Mouse (Mus musculus): ENCODE results near the gene Piwil4.
A peak's percentile ranks its signal among the peaks of the same experiment; 100 is the strongest.

Piwil4 gene

DNA sequence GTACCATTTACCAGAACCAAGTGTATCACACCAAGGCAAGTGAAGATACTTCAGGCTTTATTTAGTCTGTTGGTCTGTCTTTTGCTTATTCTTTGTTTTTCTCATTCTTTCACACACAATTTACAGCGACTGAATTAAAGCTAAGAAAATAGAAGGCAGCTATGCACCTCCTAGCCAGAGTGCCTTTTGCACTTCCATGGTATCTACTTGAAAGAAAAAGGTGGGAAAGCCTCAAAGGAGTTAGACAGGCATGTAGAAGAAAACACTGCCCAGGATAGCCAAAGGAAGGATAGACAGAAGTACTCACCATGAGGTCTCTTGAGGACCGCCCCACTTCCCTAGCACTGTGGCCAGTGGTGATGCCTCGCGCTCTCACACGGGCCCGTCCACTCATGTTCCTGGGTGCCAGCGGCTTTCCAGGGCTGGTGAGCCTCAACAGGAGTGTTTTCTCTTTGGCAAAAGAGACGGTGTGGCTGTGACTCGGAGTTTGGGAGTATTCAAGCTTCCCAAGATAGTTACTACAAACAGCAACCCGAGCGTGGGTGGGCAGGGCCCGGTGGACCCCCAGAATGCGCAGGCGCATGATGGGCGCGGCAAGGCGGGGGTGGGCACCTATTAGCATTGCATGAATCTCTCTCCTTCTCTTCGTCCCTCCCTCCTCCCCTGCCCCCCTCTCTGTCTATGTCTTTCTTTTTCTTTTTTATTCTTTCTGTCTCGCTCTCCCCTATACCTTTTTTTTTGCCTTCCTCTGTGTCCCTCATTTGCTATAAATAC, at the start of gene Piwil4:
TSS of gene Piwil4 (minus strand) at position 583 of the 774 bp plus-strand sequence.
- no peak for DNase-seq (ENCODE audit: low read depth, low spot score)

DNA sequence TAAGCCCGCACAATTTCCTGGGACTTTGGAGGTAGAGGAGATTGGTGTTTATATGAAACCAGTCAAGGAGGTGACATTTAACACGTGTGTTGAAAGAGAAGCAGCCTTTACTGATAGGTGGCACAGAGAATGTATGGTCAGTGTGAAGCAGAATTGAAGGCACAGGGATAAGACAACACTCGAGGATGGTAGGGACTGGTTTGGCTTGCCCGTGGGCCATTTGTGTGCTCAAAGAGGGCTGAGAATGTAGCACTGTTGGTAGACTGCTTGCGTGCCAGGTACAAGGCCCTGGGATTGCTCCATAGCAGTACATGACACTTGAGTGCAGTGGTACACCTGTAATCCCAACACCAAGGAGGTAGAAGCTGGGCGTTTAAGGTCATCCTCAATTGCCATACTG, 46.8 kb upstream of the Piwil4 start:
- no peak for DNase-seq (ENCODE audit: low read depth, low spot score)

DNA sequence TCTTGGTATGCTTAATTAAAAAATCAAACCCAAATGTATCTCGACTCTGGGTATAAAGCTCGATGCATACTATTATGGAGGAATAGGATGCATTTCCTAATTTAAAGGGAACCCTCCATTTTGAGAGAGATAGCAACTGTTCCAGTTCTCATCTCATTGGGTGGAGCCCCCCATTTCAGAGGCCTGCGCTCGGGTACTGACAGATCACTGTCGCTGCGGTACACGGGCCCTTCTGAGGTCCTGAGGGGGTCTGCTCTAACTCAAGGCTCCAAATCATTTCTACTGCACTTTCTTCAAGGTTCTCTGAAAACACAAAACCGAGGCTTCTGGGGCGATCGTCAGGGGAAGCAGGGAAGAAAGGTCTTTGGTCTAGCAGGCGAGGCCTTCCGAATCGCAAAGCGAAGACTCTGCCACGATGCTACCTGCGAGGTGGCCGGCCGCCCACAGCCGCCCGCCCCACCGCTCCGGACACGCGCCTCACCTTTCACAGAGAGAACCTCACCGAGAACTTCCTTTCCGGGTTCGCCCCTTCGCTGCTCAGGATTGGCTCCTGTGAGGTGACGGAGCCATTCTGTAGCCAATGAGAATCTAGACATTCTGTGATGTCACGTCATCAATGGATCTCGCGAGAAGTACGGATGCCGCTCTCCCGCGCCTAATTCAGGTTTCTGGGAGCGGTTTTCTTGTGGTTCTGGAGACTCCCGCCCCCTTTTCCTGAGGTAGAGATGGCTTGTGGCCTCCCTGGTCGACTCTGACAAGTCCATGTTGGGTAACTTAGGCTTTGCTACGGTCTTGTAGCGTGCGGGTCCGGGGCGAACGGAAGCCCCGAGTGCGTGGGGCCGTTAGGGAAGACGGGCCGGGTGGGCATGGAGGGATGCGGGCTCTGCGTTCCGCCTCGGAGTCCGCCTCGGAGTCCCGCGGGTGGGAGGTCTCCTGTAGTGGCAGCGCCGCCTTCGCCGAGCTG, 43.8 kb upstream of the Piwil4 start, which contains the start of the genes Mre11a and Ankrd49:
TSS of gene Mre11a (plus strand) at position 616 of the 964 bp plus-strand sequence.
TSS of gene Ankrd49 (minus strand) at position 818 of the 964 bp plus-strand sequence.
- peak; percentile 91 for DNase-seq (ENCODE audit: low read depth, low spot score)

DNA sequence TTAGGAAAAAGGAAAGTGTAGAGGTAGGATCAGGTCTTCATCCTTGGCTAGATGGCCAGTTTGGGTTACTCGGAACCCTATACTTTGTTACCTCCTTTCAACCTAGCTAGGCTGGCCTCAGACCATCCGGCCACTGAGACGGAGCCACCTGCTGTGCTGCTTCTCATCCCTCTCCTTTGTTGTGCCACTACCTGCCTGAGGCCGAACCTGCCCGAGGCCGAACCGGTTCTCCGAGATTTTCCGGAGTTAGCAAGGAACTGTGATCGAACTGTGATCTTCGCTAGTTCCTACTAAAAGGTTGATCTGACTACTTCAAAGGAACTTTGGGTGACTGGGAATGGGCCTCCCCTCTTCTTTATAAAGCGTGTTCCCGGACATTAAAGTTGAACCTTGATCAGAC, 37.8 kb upstream of the Piwil4 start:
- no peak for DNase-seq (ENCODE audit: low read depth, low spot score)

DNA sequence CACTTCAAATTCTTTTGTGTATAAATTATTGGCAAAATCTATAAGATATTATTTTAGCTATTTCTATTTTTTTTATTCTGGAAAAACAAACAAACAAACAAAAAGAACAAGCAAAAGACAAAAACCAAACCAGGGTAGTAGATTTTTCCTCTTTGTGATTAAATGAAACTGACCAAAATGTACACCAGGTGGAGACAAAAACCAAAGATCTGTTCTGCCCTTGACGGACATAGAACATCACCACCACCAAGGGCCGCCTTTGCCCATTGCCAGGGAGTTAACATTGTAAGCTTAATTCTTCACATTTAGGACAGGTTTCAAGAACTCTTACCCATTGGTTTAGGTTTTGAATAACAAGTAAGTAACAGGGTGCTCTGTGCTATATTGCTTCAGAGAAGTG, 33.3 kb upstream of the Piwil4 start:
- DNase-seq (ENCODE audit: low read depth, low spot score), result no peak

DNA sequence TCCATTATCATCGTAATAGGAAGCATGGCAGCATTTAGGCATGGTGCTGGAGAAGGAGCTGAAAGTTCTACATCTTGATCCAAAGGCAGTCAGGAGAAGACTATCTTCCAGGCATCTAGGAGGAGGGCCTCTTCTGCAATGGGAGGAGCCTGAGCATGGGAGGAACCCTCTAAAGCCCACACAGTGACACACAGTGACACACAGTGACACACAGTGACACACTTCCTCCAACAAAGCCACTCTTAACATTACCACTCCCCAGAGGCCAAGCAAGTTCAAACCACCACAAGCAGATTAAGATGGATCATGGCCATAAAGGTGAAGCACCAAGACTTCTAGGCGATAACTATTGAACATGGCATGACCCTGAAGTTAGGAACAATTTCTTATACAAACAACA, 31.5 kb upstream of the Piwil4 start:
- no peak for DNase-seq (ENCODE audit: low read depth, low spot score)

DNA sequence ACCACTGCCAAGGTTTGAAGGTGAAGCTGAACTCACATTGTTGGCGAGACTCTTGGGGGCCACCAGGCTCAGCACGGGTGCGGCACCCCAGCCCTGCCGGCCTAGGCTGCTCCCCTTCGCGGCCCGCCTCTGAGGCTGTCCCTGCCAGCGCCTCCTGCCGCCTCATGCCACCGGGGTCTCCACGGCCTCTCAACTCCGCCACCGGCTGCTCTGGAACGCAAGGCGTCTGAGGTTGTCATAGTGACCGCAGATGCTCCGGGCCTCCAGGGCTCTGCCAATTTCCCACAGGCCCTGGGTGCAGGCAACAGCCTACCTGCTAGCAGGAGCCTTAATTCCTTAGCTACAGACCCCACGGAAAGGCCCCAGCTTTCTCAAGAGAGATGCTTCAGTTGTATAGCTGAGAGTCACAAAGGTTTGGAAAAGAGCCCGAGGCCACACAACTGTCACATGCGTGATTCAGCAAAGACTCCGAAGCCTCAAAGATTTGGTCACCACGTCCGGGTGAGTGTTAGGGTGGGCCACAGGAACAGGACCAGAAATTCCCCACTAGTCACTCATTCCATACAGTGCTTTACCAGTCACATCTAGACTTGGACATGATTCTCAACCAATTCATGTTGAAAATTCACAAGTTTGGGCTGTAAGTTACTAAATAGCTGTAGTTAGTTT, 30.4 kb upstream of the Piwil4 start, which contains the start of gene 1700012B09Rik:
TSS of gene 1700012B09Rik (minus strand) at position 228 of the 669 bp plus-strand sequence.
- no peak for DNase-seq (ENCODE audit: low read depth, low spot score)

DNA sequence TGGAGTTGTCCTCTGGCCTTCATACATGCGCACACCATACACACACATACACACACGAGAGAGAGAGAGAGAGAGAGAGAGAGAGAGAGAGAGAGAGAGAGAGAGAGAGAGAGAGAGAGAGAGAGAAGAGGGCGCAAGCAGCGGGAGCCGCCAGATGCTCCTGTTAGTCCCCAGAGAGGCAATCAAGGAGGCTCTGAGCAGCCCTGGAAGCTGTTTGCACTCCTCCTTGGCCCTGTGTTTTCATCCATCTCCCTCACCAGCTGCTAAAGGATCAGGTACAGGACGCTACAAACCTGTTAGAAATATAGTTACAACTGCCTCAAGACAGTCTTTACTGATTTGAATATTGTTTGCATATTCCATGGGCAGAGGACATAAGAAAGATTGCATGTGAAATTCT, 29.3 kb upstream of the Piwil4 start:
- DNase-seq (ENCODE audit: low read depth, low spot score), result no peak

DNA sequence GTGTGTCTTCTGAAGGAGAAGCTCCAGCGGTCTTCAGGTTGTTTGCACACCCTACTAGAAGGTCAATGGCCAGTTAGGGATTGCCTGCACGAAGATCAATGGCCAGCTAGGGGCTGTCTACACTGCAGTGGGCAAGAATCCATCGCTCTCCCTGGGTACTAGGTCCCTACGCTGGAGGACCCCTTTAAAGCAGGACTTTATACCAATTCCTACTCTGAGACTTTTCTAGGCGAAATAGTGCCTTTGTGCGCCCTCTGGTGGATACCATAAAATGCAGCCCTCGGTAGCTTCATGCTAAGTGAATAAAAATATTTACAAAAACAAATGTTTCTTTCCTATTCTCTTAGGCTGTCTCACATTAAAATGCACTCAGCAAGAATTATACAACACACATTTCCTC, 24.2 kb upstream of the Piwil4 start:
- DNase-seq (ENCODE audit: low read depth, low spot score), result no peak

DNA sequence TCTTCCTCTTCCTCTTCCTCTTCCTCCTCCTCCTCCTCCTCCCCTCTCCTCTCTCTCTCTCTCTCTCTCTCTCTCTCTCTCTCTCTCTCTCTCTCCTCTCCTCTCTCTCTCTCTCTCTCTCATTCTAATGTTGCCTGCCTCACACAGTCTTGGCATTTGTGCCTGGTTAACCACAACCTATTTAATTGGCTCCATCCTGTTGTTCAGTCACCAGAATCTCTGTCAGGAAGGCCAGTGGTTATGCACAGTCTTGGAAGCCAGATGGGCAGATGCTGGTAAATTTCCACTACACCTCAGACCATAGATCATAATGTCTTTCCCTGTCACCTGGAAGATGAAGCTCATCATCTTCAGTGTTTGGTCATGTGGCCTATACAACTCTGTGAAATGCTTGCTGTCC, 18.7 kb upstream of the Piwil4 start:
- DNase-seq (ENCODE audit: low read depth, low spot score), result no peak

DNA sequence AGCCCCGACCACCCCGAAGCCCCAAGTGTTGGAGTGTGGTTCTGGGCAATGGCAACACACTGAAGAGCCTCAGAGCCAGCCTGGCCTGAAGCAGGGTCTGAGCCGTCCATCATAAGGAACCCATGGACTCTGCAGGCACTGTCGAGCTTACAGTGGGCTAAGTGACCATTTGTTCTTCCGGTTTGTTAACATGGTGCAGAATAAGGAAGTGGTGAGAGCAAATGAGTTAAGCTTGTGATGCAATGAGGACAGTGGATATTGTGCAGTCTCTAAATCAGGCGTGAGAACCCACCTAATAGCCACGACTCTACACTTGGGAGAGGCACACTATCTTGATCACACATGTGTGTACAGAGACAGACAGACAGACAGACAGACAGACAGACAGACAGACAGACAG, 18.1 kb upstream of the Piwil4 start:
- no peak for DNase-seq (ENCODE audit: low read depth, low spot score)

DNA sequence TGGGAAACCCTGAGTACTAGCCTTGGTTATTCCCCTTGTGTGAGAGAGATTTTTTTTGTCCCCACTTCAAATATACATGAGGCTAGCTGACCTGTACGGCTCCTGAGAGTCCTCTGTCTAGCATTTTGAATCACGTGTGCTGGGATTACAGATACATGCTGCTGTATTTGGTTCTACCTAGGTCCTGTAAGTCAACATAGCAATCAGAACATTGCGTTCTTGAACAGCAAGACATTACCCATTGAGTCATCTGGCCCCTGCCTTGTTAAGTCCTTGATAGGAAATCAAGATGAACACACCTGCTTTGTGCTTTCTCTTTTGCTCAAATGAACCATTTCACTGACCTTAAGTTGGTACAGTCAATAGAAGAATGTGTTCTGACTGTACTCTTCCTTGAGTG, 13.9 kb upstream of the Piwil4 start:
- DNase-seq (ENCODE audit: low read depth, low spot score), result no peak

DNA sequence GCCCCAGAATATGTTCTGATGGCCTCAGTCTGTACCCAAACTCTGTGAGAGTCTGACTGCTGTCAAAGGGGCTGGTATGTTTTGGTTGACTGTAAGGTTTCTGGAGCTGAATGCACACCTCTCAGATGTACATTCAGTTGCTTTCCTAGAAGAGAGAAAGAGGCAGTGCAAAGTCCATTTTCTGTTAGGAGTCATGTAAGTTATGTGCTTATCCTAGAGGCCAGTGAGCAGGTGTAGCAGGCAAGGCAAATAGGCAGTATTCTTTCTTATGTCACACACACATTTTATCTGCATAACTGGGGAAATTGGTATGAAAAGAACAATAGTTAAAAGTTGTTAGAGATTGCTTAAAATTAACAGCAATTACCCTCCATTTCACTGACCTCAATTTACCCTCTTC, 13.4 kb upstream of the Piwil4 start:
- no peak for DNase-seq (ENCODE audit: low read depth, low spot score)

DNA sequence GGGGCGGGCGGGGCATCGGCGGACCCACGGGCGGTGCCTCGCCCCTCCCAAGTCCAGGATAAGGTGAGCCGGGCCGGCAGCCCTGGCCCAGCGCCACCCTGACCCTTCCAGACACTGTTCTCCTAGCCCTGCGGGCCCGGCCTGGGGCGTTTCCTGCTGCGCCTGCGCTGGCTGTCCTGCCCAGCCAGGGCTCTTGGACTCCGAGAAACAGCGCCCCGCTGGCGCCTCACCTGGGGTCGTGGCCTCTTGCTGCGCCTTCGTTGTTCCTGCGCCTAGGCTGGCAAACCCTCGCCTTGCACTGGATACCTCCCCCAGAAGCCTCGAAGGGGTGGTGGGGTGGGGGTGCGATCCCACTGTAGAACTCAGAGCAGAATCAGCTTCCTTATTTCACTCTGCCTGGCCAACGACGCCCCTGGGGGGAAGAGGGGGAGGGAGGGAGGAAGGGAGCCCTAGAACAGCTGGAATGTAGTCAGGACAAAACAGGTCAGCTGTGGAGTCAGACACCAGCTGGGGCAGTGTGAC, 11.5 kb upstream of the Piwil4 start, which contains the start of gene Fut4:
TSS of gene Fut4 (minus strand) at position 393 of the 522 bp plus-strand sequence.
- no peak for DNase-seq (ENCODE audit: low read depth, low spot score)

DNA sequence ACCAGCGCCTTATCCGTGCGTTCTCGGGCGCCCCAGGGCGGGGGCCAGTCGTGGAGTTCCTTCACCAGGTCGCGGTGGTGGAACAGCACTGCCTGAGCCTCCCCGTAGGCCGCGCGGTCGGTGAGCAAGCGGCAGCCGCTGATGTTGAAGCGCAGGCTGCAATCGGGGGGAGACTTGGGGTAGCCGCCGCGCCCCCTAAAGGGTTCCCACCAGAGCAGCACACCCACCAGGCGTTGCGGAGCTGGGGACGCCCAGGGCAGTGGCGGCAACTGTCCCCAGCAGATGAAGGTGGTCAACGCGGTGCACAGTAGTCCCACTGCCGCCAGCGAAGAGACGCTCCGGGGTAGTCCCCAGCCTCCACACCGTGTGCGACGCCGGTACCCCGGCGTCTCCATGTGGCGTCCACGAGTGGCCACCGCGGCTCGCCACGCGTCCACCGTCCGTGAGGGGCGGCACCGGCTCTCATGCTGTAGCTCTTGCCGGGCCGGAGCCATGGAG, 11.0 kb upstream of the Piwil4 start:
- DNase-seq (ENCODE audit: low read depth, low spot score), result no peak

DNA sequence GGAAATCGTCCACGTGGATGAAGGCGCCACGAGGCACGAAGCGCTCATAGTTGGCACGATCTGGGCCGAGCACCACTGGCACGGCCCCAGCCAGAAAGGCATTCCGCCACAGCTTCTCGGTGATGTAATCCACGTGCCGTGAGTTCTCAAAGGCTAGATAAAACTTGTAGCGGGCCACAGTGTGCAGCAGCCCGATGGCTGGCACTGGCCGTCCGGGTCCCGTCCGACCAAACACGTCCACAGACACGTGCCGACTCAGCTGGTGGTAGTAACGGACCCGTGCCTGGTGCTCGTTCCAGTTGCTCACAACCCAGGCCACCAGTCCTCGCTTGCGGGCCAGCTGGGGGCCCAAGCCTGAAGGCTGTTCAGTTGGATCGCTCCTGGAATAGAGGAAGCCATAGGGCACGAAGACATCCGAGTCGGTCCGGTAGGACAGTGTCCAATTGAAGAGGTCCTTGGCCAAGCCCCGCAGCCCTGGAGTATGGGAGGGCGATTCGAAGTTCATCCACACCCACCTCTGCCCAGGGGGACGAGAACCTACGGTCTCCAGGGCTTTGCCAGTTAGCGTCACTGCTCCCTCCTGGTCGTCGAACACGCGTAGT, 10.5 kb upstream of the Piwil4 start:
- no peak for DNase-seq (ENCODE audit: low read depth, low spot score)

DNA sequence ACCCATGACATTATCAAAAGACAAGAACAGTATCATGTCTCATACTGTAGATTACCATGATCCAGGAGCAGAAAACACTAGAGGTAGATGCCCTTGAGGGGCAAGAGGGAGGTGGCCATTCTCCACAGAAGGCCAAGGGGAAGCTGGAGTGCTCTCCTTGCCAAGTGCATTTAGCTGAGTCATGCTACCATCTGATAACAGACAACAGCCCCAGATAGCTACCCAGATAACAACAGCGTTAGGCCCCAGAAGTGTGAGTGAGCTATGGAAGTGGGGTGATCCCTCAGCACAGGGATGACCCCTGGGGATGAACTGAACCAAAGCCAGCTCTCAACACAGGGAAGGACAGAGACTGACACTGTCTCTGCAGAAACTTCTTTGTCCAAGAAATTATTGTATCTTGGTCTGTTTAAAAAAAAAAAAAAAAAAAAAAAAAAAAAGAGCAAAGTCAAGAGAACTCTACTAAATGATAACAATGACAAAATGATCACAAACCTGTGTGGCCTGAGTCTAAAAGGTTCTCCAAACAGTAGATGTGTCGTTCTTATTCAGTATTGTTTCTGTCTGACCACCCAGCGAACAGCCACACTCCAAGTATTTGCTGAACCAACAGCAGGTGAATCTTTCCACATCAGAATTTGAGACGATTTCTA, 909 bp downstream of the Piwil4 start:
- DNase-seq (ENCODE audit: low read depth, low spot score), result no peak

DNA sequence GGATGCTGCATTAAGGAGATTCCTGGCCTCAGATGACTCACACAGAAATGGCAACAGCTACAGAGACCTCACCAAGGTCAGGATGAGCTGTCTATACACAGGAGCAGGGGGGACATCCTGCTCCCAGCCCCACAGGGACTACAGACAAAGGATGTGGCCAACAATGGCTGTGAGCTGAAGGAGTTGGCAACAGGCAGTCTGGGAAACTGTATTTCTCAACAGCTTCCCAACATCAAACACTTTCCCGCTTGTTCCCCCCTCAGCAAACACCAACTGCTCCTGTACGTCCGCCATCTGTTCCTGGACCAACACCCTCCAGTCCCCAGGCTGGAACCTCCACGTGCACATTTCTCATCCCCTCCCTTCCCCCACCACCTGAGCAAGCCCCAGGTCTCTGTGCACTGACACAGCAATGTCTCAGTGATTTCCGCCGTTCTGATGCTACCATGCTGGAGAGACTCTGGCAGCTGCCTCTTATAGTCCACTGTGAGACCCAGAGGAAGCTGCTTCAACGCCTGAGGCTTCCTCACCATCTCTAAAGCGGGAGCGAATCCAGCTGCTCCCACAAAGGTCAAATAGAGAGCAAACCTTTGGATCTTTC, 9.5 kb downstream of the Piwil4 start:
- no peak for DNase-seq (ENCODE audit: low read depth, low spot score)

DNA sequence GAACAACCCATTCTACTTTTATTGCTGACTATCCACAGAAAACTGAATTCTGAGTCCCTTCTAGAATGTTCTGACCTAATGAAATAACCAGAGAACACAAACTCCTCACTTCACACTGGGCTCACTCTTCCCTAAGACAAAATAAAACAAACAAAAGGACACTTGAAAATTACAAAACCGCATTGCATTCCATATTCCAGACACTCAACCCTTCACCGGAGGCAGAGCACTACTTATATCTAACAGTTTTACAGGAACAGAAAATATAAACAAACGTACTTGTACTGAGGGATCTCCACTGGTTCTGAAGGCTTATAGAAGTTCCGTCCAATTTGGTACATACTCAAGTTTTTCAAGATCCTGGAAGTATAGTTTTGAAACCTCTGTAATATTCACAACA, 12.2 kb downstream of the Piwil4 start:
- DNase-seq (ENCODE audit: low read depth, low spot score), result no peak

DNA sequence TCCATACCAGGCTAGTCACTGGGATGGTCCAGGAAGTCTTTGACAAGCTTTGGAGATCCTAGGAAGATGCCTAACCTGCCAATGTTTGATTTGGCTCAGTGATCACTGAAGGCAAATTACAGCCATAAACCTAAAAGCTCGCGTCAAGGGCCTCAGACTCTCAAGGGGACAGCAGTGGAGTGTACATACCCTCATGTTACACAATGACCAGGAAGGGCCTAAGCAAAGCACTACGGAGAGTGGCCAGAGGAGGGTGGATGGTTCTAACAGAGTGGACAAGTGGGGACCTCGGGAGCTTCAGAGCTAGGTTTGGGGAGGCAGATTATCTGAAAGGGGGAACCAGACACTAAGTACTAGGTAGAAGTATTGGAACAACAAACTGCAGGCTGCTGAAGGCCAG, 13.9 kb downstream of the Piwil4 start:
- DNase-seq (ENCODE audit: low read depth, low spot score), result no peak

Data from brain, embryonic 18.5 days (tissue).